Mouse (Mus musculus) hindbrain, embryonic 12.5 days (tissue): ENCODE data around the gene 0610010F05Rik. TPM values are rescaled to one million over a fixed set of nuclear protein-coding genes. Genes with fewer than 3 reads are reported as not detected.

Experiments
- ATAC-seq: fragments of 200-750 bp; cut with Nextera tagmentation; 2 replicates; pipeline ENCODE4 v1.8.0; 2017; ENCODE audit warnings: moderate TSS enrichment; ENCODE audit not compliant: low FRiP score
- H3K27ac ChIP-seq: fragments of 300-500 bp; sonication (generic); 2 replicates; pipeline ENCODE4 v1.5.1; 2016; ENCODE audit warnings: mild to moderate bottlenecking
- H3K27me3 ChIP-seq: fragments of 300-500 bp; sonication (generic); 2 replicates; pipeline ENCODE4 v1.6.1; 2016; ENCODE audit warnings: mild to moderate bottlenecking
- H3K36me3 ChIP-seq: fragments of 300-500 bp; sonication (generic); 2 replicates; pipeline ENCODE4 v1.6.1; 2016; ENCODE audit warnings: mild to moderate bottlenecking
- H3K4me1 ChIP-seq: fragments of 300-500 bp; sonication (generic); 2 replicates; pipeline ENCODE4 v1.6.1; 2016
- H3K4me2 ChIP-seq: fragments of 300-500 bp; sonication (generic); replicated peaks from 2 replicates; pipeline ENCODE4 v1.6.1; 2016; ENCODE audit warnings: mild to moderate bottlenecking
- H3K4me3 ChIP-seq: fragments of 300-500 bp; sonication (generic); 2 replicates; pipeline ENCODE4 v1.5.1; 2016; ENCODE audit warnings: mild to moderate bottlenecking
- H3K9ac ChIP-seq: fragments of 300-500 bp; sonication (generic); 2 replicates; pipeline ENCODE4 v1.6.1; 2016; ENCODE audit warnings: mild to moderate bottlenecking, moderate library complexity
- H3K9me3 ChIP-seq: fragments of 300-500 bp; sonication (generic); replicated peaks from 2 replicates; pipeline ENCODE4 v1.6.1; 2016; ENCODE audit warnings: mild to moderate bottlenecking
- WGBS: fragments of 180-500 bp; shearing (Covaris S2); methylation state at CpG from one replicate; pipeline ENCODE4 v1.1.7; 2016; 5-methylcytosine and 5-hydroxymethylcytosine counted together
- polyA plus RNA-seq: library from polyadenylated mRNA; unstranded; fragments of >200 nt; fragmentation: Nextera tagmentation; extraction: Ambion mirVana; gene quantifications from 2 replicates; pipeline ENCODE4 v1.2.1, GENCODE M21; 2016

0610010F05Rik gene
- polyA plus RNA-seq, 1 experiment from 2014 or later = 90.0 TPM

- no peaks in the 10 kb centered on the region for H3K9me3 ChIP-seq
- no peak for ATAC-seq
- no peaks in the 10 kb centered on the region for H3K27me3 ChIP-seq
- no peak overlapping the region for H3K9ac ChIP-seq
- no peaks in the 10 kb centered on the region for H3K4me1 ChIP-seq
- no peaks in the 10 kb centered on the region for H3K36me3 ChIP-seq
- no peak overlapping the region for H3K27ac ChIP-seq
- H3K4me2 ChIP-seq = no peak overlapping the region
- 91% methylated on average over 2 of the region's 2 CpGs for WGBS
- H3K4me3 ChIP-seq = no peak overlapping the region
Measured at GRCm38 (mm10) chr11:23537446-23537845, 96.0 kb downstream of the 0610010F05Rik start.

GRCm38 (mm10) chr11:23520473-23521205, 112.8 kb downstream of the 0610010F05Rik start, which contains the start of gene 1700093K21Rik:
1700093K21Rik (minus strand) TSS chr11:23521155.
- Histone ChIP-seq H3K9ac (no peak within 1 kb of the TSS), H3K4me2 (no peak within 1 kb of the TSS), H3K4me3 (no peak within 1 kb of the TSS), H3K36me3 (no peaks in the 10 kb centered on the region), H3K27ac (no peak within 1 kb of the TSS), H3K9me3 (no peaks in the 10 kb centered on the region), H3K4me1 (no peaks in the 10 kb centered on the region), H3K27me3 (no peaks in the 10 kb centered on the region)
- 31% methylated on average over 5 of the region's 5 CpGs for WGBS
- no peak for ATAC-seq

- WGBS = 65% methylated on average over 3 of the region's 3 CpGs
- ATAC-seq = no peak
- H3K36me3 ChIP-seq = no peaks in the 10 kb centered on the region
Measured at GRCm38 (mm10) chr11:23518981-23519380, 114.5 kb downstream of the 0610010F05Rik start.

GRCm38 (mm10) chr11:23515315-23515714, 118.1 kb downstream of the 0610010F05Rik start:
- H3K36me3 ChIP-seq = no peaks in the 10 kb centered on the region
- no peaks in the 10 kb centered on the region for H3K9me3 ChIP-seq
- H3K4me1 ChIP-seq = peaks cover 6% of the 10 kb centered on the region
- 87% methylated on average over 2 of the region's 2 CpGs for WGBS
- H3K4me2 ChIP-seq = no peak overlapping the region
- no peaks in the 10 kb centered on the region for H3K27me3 ChIP-seq
- ATAC-seq = no peak
- no peak overlapping the region for H3K27ac ChIP-seq
- no peak overlapping the region for H3K4me3 ChIP-seq
- H3K9ac ChIP-seq = no peak overlapping the region

More at GRCm38 (mm10) chr11:23518981-23519380, 114.5 kb downstream of the 0610010F05Rik start:
- Histone ChIP-seq H3K9me3 (no peaks in the 10 kb centered on the region), H3K4me1 (no peaks in the 10 kb centered on the region), H3K27ac (no peak overlapping the region), H3K4me3 (no peak overlapping the region), H3K9ac (no peak overlapping the region), H3K4me2 (no peak overlapping the region), H3K27me3 (no peaks in the 10 kb centered on the region)

Other genes starting within 250 kb of the 0610010F05Rik start
- 143 and 149 TPM in 2 replicates for gene Ahsa2, start 135.6 kb downstream of the 0610010F05Rik start, polyA plus RNA-seq
- not detected in 2 replicates for gene 1700093K21Rik, start 112.5 kb downstream of the 0610010F05Rik start, polyA plus RNA-seq
- 20.9 and 22.2 TPM in 2 replicates for gene Pus10, start 32.0 kb upstream of the 0610010F05Rik start, polyA plus RNA-seq
- gene Pex13, start 32.3 kb upstream of the 0610010F05Rik start, polyA plus RNA-seq = 48.2 and 51.0 TPM in 2 replicates
- gene Rel, start 137.3 kb upstream of the 0610010F05Rik start, polyA plus RNA-seq = 0.80 and 0.93 TPM in 2 replicates